Mouse (Mus musculus) heart, embryonic 14.5 days (tissue): Measurements from ENCODE around the gene Elfn1. TPM values are rescaled to one million over a fixed set of nuclear protein-coding genes. Genes with fewer than 3 reads are reported as not detected.
"Not testable (repeated sequence)": the region's sequence is repeated elsewhere in the genome, so short reads cannot be mapped to it uniquely, and the experiment has no call there.

Experiments used
- ATAC-seq: fragments of 200-750 bp; cut with Nextera tagmentation; 2 replicates; pipeline ENCODE4 v1.8.0; 2017; ENCODE audit warnings: low read depth, moderate TSS enrichment; ENCODE audit not compliant: insufficient number of reproducible peaks, insufficient read depth, low FRiP score
- H3K27ac ChIP-seq, 2 experiments: fragments of 200-500 bp in 1 of 2; fragments of 300-500 bp in 1 of 2; sonication (generic) in 1 of 2; replicated peaks in 1 of 2; 2 replicates each; pipeline ENCODE4 v1.5.1; 2012 to 2014; ENCODE audit warnings: low read depth in 2 of 2, low read length in 2 of 2, control low read depth in 1 of 2, mild to moderate bottlenecking in 1 of 2, mixed read lengths in 1 of 2; ENCODE audit not compliant: control insufficient read depth in 1 of 2, insufficient read depth in 1 of 2
- H3K27me3 ChIP-seq: fragments of 300-500 bp; sonication (generic); 2 replicates; pipeline ENCODE4 v1.6.1; 2014; ENCODE audit warnings: mild to moderate bottlenecking, low read length, control low read depth; ENCODE audit not compliant: control insufficient read depth, insufficient read depth
- H3K36me3 ChIP-seq: fragments of 300-500 bp; sonication (generic); 2 replicates; pipeline ENCODE4 v1.6.1; 2014; ENCODE audit warnings: mild to moderate bottlenecking, control low read depth, low read length, mixed read lengths; ENCODE audit not compliant: control insufficient read depth, insufficient read depth
- H3K4me1 ChIP-seq, 2 experiments: fragments of 200-500 bp in 1 of 2; fragments of 300-500 bp in 1 of 2; sonication (generic) in 1 of 2; 2 replicates each; pipeline ENCODE4 v1.6.1; 2012 to 2014; ENCODE audit warnings: low read length in 2 of 2, control low read depth in 1 of 2, mixed read lengths in 1 of 2; ENCODE audit not compliant: control insufficient read depth in 2 of 2, insufficient read depth in 2 of 2
- H3K4me2 ChIP-seq: fragments of 300-500 bp; sonication (generic); 2 replicates; pipeline ENCODE4 v1.6.1; 2014; ENCODE audit warnings: mild to moderate bottlenecking, low read length
- H3K4me3 ChIP-seq, 2 experiments: fragments of 200-500 bp in 1 of 2; fragments of 300-500 bp in 1 of 2; sonication (generic) in 1 of 2; 2 replicates each; pipeline ENCODE4 v1.5.1; 2012 to 2014; ENCODE audit warnings: low read length in 2 of 2, mild to moderate bottlenecking in 2 of 2, control low read depth in 1 of 2, low read depth in 1 of 2, moderate library complexity in 1 of 2; ENCODE audit not compliant: control insufficient read depth in 1 of 2, insufficient read depth in 1 of 2
- H3K9ac ChIP-seq: fragments of 300-500 bp; sonication (generic); 2 replicates; pipeline ENCODE4 v1.6.1; 2014; ENCODE audit warnings: mild to moderate bottlenecking, low read length
- H3K9me3 ChIP-seq: fragments of 300-500 bp; sonication (generic); 2 replicates; pipeline ENCODE4 v1.6.1; 2016; ENCODE audit warnings: low read length, control low read depth; ENCODE audit not compliant: control insufficient read depth
- WGBS: fragments of 180-500 bp; shearing (Covaris S2); extraction: QIAGEN DNeasy Blood & Tissue Kit; methylation state at CpG from one replicate; pipeline ENCODE4 v1.1.7; 2014; 5-methylcytosine and 5-hydroxymethylcytosine counted together
- polyA plus RNA-seq: library from polyadenylated mRNA; unstranded; fragments of >200 nt; fragmentation: Nextera tagmentation; extraction: Ambion mirVana; gene quantifications from 2 replicates; pipeline ENCODE4 v1.2.1, GENCODE M21; 2014

Elfn1 gene
- polyA plus RNA-seq, 1 experiment from 2014 or later = not detected

DNA sequence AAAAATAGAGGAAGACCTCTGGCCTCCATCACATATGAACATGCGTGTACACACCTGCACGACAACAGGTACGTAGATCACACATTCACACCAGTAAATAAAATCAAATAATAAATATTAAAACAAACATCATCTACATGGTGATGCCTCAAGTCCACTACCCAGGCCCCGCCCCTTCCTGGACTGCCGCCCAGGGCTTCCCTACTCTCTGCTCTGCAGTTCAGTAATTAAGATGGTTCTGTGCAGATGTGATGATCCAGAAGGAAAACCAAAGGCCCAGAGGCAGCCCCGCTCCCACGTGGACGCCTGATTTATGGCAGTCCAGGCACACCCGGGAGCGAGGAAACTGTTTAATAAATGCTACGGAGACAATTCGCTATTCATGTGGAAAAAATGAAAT lies 90.6 kb downstream of the Elfn1 start:
- not testable (repeated sequence) for H3K36me3 ChIP-seq, H3K9me3 ChIP-seq, H3K9ac ChIP-seq, H3K4me1 ChIP-seq, H3K4me3 ChIP-seq, H3K27ac ChIP-seq, ATAC-seq, H3K4me2 ChIP-seq, H3K27me3 ChIP-seq
- 71% methylated on average over 12 of the region's 12 CpGs for WGBS

DNA sequence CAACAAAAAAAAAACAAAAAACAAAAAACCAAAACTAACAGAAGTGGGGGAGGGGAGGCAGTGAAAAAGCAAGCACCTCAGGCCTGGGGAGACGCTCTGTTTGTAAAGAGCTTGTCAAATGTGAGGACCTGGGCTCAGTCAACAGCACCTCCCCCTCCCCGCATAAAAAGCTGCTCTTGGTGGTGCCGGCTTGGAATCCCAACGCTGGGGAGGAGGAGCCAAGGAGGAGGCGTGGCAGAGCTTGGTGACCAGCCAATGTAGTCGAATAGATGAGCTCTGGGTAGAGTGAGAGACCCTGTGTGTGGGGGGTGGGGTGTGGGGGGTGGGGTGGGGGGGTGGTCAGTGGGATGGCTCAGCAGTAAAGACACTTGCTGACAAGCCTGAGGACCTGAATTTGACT lies 91.2 kb downstream of the Elfn1 start:
- Histone ChIP-seq H3K27me3 (no peaks in the 10 kb centered on the region), H3K4me2 (no peak overlapping the region), H3K9ac (no peak overlapping the region), H3K36me3 (no peaks in the 10 kb centered on the region), H3K4me3 (no peak overlapping the region), H3K9me3 (no peaks in the 10 kb centered on the region), H3K4me1 (no peaks in the 10 kb centered on the region; a peak in 1 of 4 replicates), H3K27ac (no peak overlapping the region)
- WGBS = 22% methylated on average over 6 of the region's 6 CpGs
- no peak for ATAC-seq

DNA sequence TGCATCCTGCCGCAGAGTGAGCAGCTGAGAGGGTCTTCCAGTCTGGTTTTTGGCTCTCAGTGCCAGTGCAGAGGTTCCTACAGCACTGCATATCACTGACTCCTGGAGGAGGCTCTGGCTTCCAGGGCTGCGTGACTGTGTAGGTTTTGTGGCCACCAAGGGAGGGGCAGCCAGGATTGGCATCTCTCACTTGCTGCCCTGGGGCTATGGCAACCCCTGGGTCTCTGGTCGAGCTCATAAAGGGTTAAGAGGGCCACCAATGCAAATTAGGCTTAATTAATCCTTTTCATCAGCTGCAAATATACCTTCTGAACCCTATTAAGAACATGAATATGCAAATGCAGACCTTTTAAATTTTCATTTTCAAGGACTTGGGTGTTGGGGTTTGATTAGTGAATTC lies 94.8 kb downstream of the Elfn1 start:
- WGBS = 57% methylated on average over 3 of the region's 3 CpGs
- Histone ChIP-seq H3K4me3 (no peak overlapping the region), H3K36me3 (no peaks in the 10 kb centered on the region), H3K27ac (no peak overlapping the region), H3K27me3 (no peaks in the 10 kb centered on the region), H3K4me1 (peaks cover 0 to 2% of the 10 kb centered on the region in 2 experiments; a peak in 2 of 4 replicates), H3K9ac (no peak overlapping the region), H3K4me2 (no peak overlapping the region), H3K9me3 (no peaks in the 10 kb centered on the region)
- ATAC-seq = no peak

DNA sequence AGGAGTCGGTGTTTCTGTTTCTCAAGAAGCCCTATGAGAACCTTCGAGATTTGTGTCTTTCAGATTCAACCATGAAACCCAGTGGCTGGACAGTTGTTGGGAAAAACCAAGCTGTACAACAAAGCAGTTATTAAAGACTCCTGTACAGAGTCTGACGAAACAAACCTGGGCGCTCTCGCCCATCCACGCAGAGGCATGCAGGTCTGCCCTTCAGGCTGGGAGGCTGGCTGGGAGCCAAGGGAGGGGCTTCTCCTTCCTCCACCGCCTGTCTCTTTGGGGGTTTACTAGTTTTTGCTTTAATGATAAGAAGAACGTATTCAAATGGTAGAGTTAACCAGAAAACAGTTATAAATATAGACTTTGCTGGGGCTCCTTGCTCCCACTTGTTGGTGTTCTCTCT lies 99.1 kb downstream of the Elfn1 start:
- no peak overlapping the region for H3K4me3 ChIP-seq
- ATAC-seq = no peak
- H3K27ac ChIP-seq = no peak overlapping the region
- no peaks in the 10 kb centered on the region for H3K27me3 ChIP-seq
- H3K9me3 ChIP-seq = no peaks in the 10 kb centered on the region
- H3K4me1 ChIP-seq = peaks cover 0 to 3% of the 10 kb centered on the region in 2 experiments; a peak in 2 of 4 replicates
- WGBS = 43% methylated on average over 8 of the region's 8 CpGs
- H3K9ac ChIP-seq = no peak overlapping the region
- no peak overlapping the region for H3K4me2 ChIP-seq
- H3K36me3 ChIP-seq = no peaks in the 10 kb centered on the region

DNA sequence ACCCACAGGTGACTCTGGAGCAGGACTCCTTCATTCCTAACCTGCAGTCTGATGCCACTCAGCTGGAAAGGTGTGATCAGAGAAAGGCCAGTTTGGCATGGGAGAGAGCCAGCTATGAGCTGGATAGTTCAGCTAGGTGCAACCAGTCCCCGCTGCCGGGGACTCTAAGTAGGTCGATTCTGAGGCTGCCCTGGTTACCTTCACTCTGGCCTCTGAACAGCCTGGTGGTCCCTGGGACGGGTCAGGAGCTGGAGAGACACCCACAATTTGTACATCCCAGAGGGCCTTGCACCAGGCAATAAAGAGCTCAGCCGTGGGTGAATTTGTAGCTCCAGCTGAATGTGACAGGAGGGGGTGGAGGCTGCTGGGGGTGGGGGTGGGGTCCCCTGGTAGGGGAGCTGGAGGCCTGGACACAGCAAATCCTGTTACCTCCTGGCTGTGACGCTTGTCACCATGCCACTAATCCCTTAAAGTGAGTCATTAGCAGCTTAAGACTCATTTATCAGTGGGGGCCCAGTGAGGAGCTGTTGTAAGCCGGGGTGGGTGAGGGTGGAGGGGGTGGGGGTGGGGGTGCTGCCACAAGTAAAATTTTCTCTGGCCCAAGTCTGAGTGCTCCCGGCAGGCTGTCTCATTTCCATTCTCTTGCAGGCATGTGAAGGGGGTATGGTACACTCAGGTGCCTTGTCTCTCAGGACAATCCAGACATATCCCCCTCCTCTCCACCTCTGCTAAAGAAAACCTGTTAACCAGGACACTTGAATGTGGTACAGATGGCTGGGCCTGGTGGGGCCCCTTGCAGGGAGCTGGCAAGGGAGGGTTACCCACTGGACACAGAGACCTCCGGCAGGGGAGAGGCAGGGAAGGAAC lies 100.1 kb downstream of the Elfn1 start:
- no peaks in the 10 kb centered on the region for H3K36me3 ChIP-seq
- H3K4me2 ChIP-seq = no peak overlapping the region
- no peak overlapping the region for H3K4me3 ChIP-seq
- H3K27ac ChIP-seq = no peak overlapping the region
- 39% methylated on average over 9 of the region's 9 CpGs for WGBS
- no peaks in the 10 kb centered on the region for H3K27me3 ChIP-seq
- no peak for ATAC-seq
- no peak overlapping the region for H3K9ac ChIP-seq
- H3K9me3 ChIP-seq = no peaks in the 10 kb centered on the region
- H3K4me1 ChIP-seq = peaks cover 0 to 5% of the 10 kb centered on the region in 2 experiments; a peak in 3 of 4 replicates

DNA sequence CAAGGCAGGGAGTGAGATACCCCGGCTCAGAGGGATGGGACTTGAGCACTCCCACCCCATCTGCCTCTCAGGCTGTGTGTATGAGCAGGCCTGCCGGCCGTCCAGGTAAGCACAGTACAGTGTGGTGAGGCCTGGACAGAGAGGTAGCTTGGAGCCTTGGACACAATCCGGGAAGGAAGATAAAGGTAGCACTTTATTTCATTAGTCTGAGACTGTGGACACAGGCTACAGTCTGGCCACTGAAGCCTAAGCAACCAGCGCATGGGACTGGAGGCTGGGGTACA lies 100.7 kb downstream of the Elfn1 start:
- no peak overlapping the region for H3K9ac ChIP-seq

DNA sequence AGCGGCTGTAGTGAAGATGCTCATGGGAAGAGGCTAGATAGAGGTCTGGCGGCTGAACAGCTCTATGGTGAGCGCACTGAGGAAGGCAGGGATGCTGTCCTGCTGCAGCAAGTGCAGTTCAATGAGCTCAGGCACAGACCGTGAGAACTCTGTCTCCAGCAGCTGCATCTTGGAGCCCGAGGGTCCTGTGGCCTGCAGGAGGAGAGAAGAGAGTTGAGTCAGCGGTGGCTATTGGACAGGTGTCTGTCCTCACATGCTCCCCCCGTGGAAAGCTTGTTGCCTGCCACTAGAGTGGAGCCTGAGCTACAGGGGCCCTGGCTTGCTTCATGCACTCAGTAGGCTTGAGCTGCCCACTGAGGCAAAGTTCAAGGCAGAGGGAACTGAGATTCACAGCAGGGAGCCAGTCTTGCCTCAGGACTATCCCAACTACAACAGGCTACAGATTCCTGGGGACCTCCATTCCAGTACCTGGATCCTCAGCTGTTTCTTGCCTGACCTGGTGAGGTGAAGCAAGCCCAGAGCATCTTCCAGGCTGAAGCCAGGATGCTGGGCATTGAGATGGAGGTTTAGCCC lies 101.4 kb downstream of the Elfn1 start:
- H3K9me3 ChIP-seq = no peaks in the 10 kb centered on the region
- ATAC-seq = no peak
- no peak overlapping the region for H3K4me2 ChIP-seq
- H3K4me3 ChIP-seq = no peak overlapping the region
- H3K27ac ChIP-seq = no peak overlapping the region
- H3K4me1 ChIP-seq = peaks cover 12 to 17% of the 10 kb centered on the region in 2 experiments
- no peak overlapping the region for H3K9ac ChIP-seq
- no peaks in the 10 kb centered on the region for H3K36me3 ChIP-seq
- WGBS = 73% methylated on average over 7 of the region's 7 CpGs
- H3K27me3 ChIP-seq = no peaks in the 10 kb centered on the region

More for the DNA sequence above, 100.7 kb downstream of the Elfn1 start:
- no peak overlapping the region for H3K4me2 ChIP-seq
- no peaks in the 10 kb centered on the region for H3K9me3 ChIP-seq
- no peaks in the 10 kb centered on the region for H3K27me3 ChIP-seq
- H3K27ac ChIP-seq = no peak overlapping the region
- WGBS = 69% methylated on average over 5 of the region's 5 CpGs
- H3K4me1 ChIP-seq = peaks cover 5 to 10% of the 10 kb centered on the region in 2 experiments
- H3K4me3 ChIP-seq = no peak overlapping the region
- no peaks in the 10 kb centered on the region for H3K36me3 ChIP-seq
- ATAC-seq = no peak
